Mouse (Mus musculus) left cerebral cortex, adult 11 months (tissue): ENCODE measurements around the gene Selenow.

ENCODE experiments used
- DNase-seq: peaks from one replicate; pipeline ENCODE4 v3.0.0; 2022; ENCODE audit warnings: low spot score

Selenow gene

DNA sequence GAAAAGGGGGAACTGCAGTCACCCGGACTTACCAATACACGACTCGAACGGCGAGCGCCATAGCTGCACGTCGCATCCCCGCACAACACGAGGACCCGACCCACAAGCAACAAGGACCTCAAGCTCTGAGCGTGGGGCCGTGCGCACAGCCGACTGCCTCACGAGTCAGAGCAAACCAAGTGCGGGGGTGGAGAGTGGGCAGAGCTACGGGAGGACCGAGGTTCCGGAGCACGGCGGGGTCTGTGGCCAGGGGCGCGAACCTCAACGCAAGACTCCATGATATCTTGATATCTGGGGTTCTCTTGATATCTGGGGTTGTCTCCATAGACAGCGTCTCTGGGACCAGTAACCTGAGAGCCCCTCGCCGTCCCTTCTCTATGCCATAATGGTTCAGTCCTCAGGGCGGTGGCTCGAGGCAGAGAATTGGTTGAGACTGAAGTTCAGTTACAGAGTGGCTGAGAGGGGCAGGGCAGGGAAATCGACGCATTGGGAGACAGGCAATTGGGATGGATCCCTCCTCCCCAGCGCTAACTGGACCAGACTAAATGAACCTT, at the start of gene Selenow:
Selenow (minus strand) TSS at position 183 of the 554 bp plus-strand sequence.
- peak; percentile 89 for DNase-seq

DNA sequence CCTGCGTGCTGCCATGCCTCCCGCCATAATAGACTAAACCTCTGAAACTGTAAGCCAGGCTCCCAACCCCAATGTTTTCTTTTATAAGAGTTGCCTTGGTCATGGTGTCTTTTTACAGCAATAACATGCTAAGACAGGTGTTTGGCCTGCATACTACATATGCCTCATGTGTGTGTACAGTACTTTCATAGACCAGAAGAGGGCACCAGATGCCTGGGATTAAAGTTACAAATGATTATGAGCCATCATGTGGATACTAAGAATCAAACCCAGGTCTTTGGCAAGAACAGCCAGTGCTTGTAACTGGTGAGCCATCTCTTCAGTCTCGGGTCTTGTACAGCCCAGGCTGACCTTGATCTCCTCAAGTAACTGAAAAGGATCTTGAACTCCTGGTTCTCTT, 47.5 kb upstream of the Selenow start:
- DNase-seq, result no peak

DNA sequence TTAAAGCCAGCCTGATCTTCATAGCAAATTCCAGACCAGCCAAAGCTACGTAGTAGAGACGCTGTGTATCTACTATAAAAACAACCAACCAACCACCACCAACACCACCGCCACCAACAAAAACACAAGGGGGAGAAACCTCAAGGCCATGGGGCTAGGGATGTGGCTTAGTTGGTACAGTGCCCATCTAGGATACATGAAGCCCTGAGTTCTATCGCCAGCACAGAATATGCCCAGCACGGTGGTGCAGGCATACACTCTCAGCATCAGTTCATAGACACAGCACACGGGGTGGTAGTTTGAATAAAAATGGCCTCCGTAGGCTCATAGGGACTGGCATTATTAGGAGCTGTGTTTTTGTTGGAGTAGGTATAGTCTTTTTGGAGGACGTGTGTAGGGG, 46.1 kb upstream of the Selenow start:
- no peak for DNase-seq

DNA sequence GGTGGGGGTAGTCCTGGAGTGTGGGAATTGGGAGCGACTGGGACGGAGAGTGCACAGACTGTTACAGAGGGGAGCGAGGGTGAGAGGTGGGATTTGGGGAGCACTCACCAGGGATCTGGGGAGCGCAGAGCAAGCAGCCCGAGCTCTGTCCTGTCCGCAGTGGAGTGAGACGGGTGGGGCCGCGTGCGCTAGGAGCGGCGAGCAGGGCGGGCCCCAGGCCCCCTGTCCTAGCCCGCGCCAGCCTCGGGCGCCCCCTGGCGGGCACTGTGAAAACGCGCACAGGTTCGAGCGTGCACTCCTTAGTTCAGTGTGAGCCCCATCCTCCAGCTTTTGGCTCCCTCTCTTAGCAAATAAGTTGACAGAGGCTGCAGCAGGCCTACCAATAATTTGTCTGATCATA, 45.1 kb upstream of the Selenow start, which contains the start of gene Ehd2:
Ehd2 (minus strand) TSS at position 256 of the 400 bp plus-strand sequence.
- no peak for DNase-seq

DNA sequence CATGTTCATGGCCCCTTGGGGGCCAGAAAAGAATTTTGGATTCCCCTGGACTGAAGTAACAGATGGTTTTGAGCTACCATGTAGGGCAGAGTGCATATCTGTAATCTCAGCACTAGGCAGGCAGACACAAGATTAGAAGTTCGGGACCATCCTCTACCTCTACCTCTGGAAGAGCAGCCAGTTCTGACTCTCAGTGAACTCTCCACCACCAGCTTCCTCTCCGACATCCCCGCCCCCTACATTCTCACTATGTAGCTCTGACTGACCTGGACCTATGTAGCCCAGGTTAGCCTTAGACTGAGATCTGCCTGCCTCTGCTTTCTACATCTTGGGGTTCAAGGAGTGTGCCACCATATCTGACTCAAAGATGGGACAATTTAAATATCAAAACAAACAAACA, 44.3 kb upstream of the Selenow start:
- DNase-seq, result no peak

DNA sequence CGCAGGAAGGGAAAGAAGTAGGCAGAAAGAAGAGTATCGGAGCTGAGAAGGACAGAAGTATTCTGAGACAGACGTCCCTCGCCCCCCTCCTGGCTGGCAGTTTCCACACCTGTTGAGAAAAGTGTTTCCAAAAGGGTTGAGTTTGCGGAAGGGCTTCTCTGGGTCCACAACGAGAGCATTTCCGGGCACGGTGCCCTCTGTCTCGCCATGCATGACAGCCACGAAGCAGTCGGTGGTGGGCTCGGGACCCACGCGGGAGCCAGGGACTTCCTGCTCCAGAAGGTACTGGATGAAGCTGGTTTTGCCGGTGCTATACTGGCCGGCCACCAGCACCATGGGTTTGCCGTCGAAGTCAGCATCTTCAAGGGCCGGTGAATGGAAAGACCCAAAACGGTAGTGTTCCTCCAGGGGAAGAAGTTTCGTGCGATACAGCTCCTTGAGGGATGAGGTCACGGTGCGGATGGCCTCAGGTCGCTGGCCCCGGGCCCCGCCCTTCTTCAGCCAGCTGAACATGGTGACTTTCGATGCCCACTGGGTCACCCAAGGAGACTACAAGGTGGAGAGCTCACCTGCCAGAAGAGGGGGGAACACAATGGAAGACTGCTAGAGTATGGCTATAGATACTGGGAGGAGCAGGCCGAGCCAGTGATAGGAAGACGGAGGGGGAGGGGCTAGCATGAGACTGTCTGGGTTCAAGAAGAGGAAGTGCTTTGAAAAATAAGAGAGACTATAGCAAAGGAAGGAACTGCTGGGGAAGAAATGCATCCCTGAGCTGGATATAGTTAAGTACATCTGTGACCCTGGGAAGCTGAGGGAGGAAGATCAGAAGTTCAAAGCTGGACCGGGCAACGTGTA, 41.8 kb upstream of the Selenow start:
- DNase-seq, result no peak

DNA sequence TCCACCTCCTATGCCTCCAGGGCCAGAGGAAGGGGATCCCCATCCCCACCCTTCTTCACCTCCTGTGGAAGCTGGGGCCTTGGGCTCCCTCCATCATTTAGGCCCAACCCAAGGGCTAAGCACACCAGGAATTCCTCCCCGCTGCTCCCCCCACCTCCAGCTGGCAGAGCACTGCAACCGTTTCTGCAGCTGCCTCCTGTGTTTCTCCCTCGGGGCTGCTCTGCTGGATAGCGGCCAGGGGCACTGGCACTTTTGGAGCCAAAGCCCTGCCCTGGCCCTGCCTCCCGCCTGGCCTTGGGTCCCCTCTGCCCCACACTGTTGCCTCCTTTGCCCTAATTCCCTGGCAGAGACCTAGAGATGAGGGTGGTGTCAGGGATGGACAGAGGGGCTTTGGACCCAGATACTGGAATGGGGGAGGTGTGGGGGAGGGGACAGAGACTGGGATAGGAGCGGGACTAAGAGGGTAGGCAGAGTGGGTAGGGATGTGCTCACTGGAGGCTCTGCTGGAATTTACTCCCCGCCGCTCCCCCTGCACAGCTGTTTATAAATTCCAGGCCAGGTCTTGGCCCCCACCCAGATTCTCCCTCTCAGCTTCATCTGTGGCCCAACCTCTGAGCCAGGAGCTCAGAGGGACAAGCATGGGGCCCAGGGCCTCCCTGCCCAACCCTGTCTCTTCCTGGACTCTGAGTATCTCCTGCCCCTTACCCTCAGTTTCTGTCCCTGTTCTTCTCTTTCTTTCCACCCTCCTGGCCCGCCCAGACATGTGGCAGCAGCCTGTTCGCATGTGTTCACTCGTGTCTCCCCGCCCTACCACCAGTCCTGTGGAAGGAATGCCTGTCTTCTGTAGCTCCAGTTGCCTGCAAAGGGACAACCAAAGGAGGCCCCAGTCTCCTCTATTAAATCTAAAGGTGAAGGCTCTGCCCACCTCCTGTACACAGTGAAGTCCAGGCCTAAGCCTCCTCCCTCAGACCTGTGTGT, 40.4 kb upstream of the Selenow start:
- no peak for DNase-seq

DNA sequence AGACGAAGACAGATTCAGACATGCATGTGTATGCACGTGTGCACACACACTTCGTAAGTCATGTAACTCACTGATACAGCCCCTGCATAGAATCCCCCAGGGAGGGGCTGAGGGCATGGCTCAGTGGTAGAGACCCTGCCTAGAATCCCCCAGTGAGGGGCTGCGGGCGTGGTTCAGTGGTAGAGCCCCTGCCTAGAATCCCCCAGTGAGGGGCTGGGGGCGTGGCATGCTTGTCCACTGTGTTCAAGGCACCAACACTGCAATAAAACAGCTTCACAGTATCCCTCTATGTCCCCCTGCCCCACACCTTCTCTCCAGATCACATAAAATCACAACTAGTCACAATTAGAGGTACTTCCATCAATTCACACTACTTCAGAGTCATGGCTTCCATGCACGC, 39.6 kb upstream of the Selenow start:
- no peak for DNase-seq

DNA sequence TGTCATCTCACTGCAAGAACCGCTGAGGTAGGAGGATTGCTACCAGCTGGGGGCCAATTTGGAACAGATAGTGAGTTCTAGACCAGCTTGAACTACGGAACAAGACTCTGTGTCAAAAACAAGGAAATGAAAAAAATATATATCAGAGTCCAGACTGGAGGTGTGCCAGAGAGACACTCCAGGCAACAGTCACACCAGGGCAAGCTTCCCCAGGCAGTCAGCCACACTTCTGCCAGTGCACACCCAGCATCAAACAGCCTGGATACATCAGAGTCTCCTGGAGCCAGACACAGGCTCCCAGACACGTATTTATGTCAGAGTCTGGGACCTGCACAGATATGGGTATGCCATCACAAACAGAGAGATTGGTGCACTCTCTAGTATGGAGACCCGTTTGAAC, 39.0 kb upstream of the Selenow start:
- no peak for DNase-seq

DNA sequence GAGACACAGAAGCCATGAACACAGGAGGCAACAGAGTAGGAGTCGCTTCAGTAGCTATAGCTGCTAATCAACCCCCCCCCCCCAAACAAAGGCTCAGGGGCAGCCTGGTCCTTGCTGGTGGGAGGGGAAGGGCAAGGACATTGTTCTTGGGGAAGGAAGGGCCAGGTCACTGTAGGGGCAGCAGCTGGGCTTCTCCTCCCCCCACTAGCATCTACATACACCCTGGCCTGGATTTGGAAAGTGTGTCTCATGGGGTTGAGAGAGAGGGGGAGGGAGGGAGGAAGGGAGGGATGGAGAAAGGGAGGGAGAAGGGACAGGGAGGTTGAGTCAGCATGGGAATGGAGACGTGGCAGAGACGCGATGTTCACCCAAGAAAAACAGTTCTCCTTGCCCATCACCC, 38.5 kb upstream of the Selenow start:
- DNase-seq, result no peak

DNA sequence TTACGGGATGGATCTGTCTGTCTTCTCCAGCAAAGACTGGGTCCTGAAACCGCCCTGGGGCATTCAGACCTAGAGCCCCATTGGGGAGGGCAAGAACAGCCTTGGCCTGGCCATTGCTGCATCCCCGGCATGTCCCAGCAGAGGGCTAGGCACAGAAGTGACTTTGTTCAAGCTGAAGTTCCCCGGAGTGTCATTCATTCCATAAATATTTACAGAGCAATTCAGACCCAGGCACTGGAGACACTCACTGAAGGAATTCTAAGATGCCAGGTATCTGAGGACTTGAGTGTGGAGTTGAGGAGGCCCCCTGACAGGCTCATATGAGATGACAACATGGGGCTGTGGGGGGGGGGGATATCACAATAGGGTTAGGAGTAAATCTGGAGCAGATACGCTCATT, 33.9 kb upstream of the Selenow start:
- no peak for DNase-seq

DNA sequence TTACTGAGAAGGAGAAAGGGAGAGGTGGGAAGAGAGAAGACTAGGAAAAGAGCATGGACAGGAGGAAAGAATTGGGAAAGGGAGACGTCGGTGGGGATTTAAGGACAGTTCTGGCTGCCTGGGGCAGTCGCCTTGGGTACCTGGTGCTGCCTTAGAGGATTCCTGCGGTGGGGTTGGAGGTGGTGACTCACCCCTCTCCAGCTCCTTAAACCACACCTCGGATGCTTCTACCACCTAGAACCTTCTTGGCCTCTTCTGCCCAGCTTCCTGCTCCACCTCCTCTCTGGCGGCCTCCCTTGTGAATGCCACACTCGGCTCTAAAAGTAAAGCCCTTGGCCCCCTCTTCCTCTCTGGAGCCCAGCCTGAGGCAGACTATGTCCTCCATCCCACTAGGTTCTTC, 33.3 kb upstream of the Selenow start:
- DNase-seq, result no peak

DNA sequence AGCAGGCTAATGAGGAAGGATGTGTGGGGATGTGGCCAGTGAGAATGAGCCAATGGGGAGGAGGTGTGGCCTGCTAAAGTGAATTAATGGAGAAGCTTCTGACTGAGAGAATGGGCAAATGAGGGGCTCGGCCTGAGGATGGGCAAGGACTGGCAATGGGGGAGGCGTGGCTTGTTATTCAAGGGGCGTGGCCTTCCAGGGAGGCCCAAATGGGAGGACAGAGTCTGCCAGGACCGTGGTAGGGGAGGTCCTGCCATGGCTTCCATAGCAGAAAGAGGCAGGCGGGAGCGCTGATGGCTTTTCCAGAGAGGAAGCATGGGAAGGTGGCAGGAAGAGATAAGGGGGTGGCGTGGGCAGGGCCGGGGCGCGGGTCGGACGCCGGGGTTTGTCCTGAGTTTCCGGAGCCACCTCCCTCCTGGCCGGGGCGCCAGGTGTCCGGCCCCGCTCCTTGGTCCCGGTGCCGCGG, 32.8 kb upstream of the Selenow start:
- DNase-seq, result no peak

DNA sequence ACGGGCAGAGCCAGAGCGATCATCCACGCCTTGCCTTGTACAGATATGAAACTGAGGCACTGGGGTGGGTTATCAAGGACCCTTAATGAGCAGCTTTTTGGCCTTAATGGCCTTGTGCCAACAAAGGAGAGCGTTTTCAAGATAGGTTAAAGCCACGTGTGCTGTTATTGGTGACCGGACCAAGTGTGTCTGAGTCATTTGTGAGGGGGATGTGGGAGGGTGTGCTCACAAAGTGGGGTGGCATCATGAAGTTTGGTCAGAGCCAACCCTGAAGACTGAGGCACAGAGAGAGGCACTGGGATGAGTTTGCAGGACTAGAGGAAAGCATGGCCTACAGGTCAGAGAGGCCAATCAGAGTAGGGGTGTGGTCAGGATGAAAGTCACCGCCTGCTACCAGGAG, 32.2 kb upstream of the Selenow start:
- DNase-seq, result no peak

DNA sequence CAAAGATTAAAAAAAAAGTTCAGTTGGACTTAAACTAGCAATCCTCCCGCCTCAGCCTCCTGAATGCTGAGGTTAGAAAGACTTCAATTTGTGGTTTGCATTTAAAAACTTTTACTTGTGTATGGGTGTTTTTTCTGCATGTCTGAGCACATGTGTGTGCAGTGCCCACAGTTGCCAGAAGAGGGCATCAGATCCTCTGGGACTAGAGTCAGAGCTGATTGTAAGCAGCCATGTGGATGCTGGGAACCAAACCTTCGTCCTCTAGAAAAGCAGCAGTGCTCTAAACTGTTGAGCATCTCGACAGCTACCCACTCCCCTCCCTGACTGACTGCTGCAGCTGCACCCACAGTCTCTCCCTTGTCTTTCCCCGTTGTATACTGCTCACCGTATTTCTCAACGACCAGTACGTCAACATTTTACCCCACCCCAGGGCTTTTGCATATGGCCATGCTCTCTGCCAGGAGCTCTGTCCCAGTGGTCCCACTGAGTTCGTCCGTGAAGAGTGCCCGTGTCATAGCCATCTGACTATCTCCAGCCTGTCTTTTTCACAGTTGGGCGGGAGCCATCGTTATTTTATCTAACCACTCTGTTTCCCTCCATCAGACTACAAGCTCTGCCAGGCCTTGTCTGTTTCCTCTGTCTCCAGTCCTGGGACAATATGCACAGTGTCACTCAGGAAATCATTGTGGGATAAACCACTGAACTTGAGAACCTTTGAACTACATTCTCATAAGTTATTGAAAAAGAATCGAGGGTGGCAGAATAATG, 31.3 kb upstream of the Selenow start:
- no peak for DNase-seq

DNA sequence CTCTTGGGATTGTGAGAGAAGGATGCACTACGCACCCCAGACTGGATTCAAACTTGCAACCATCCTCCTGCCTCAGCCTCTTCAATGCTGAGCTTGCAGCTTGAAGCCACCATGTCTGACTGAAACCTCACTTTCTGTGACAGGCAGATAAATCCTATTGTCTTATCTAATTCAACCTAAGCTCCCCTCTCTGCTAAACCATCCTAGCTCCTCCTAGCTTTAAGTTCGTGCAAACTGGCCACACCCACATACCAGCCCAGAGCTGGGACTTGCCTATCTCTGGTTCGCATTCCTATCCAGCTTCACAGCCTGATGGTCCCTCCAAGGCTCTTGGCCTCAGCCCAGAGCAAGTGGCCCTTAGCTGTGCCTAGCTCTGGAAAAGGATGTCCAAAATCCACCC, 30.2 kb upstream of the Selenow start:
- no peak for DNase-seq

DNA sequence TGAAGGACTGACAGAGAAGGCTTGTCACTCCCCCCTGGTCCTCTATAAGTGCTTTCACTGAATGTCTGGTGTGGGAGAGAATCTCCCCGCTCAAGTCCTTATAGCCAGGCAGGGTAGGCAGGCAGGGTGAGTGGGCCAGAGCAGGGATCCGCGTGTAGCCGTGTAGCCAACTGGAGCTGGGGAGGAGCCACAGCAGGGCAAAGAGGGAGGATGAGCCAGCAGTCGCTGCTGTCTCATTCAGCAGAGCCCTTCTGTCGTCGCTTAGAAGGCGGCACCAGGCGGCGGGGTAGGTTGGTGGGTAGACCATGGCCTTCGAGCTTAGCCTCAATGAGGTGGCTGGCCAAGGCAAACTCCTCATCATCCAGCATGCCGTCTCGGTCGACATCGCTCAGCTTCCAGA, 27.8 kb upstream of the Selenow start:
- DNase-seq, result no peak

DNA sequence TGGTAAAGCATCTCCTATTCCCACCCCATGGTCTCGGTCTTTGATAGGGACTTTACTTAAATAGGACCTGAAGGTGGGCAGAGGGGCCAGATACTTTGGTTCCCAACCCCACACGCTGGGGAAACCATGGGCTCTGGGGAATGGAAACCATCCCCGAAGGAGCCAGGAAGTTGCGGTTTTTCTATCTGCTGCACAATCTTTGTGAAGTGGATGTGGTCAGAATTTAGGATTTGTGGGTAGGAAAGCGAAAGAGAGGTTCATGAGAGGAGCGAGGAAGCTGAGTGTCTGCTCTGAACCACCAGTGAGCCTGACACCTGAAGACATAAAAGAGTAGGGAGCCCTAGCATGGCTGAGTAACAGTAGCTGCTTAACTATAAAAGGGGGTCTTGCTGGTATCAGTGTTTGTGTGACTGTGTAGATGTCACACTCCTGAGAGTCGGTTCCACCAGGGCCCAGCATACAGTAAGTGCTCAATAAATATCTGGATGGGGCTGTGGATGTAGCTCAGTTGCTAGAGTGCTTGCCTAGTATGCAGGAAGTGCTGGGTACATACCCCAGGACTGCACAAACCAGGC, 27.1 kb upstream of the Selenow start:
- DNase-seq, result no peak

DNA sequence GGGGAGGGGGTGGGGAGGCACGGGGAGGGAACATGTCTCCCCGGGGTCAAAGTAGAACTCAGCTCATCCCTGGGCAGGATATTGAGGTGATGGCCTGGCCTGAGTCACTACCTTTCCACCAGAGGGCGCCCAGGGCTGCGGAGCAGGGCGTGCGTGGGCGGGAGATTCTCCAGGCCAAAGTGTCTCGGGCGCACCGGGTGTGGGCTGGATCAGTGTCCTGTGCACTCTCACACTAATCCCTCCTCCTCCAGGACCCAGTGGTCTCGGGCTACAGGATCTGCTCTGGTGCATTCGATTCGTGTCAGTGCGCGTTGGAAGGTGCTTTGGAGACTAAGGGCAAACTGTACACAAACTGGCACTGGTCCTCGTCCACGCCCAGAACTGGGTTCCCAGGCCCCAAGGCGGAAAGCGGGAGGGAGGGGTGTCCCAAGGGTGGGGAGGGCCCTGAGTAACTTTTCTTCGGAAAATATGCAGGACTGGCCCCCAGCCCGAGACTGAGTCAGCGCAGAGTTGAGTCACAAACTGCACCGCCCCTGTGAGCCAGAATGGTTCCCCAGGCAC, 26.3 kb upstream of the Selenow start:
- DNase-seq, result peak; percentile 53

DNA sequence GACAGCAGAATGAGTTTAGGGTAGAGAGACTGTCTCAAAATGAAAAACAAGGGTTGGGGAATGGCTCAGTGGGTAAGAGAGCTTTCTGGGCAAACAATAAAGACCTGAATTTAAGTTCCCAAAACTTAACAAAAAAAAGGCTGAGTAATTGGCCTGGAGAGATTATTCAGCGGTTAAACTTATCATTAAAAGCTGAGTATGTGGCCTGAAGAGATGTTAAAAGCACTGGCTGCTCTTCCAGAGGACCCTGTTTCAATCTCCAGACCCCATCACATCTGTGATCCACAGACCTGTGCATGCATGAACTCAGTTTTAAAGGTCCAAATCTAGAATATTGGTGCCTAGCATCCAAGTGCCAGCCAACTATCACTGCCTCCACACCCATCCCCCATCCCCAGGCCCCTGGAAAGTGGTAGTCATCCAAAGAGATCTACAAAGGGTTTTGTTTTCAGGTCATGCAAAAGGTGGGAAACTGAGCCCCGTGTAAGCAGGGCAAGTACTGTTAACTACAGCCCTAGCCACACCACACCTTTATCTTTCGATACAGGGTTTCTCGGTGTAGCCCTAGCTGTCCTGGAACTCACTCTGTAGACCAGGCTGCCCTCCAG, 25.6 kb upstream of the Selenow start:
- DNase-seq, result no peak
